In the genomic region with DNA sequence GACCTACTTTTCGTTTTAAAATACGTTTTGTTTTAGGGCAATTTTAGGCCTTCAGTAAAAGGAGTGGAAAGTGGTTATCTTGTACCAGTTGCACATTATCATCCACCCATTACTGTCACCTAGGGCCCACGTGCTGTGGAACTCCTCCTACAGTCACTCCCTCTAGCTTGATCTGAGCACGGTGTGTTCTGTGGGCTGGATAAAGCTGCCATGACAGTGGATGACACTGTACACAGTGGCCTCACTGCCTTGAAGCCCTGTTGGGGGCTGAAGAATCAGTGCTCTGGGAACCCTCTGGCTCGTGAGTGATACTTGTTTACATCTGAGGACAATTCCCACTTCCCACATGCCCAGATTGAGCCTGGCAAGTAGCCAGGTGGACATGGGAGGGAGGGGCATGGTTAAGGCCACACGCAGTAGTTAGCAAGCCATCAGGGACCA, we compare ENCODE assay signal across 7 mouse cellular contexts. TPM values are rescaled to one million over a fixed set of nuclear protein-coding genes. Genes with fewer than 3 reads are reported as not detected.
DNase-seq lines count a peak whose midpoint lies in the region; ATAC-seq and TF ChIP-seq lines count a peak whose summit lies in the region.

No protein-coding gene starts in this region.

- no peak for TF ChIP-seq RAD21 in MEL (IDR thresholded peaks at IDR 0.05; ENCODE audit: low read depth, low read length)

- peaks cover 0 to 18% of the 10 kb centered on the region in 2 experiments; a peak in 3 of 4 replicates for H3K4me1 ChIP-seq in MEL (ENCODE audit: control insufficient read depth in 1 of 2, insufficient read depth in 2 of 2, low read length in 2 of 2)
- H3K4me1 ChIP-seq in heart, embryonic 11.5 days (ENCODE audit: control insufficient read depth, insufficient read depth, low read length): peaks cover 48% of the 10 kb centered on the region
- peaks cover 36% of the 10 kb centered on the region for H3K4me1 ChIP-seq in kidney, embryonic 16.5 days (ENCODE audit: insufficient read depth, low read length)

- peaks cover 44% of the 10 kb centered on the region for H3K79me2 ChIP-seq in MEL (ENCODE audit: control insufficient read depth, insufficient read depth, low read length, poor library complexity)

- H3K4me2 ChIP-seq in heart, embryonic 11.5 days: peak overlapping the region; percentile 79
- peak overlapping the region; percentile 96 for H3K4me2 ChIP-seq in kidney, embryonic 16.5 days (replicated peaks; ENCODE audit: low read depth, low read length)

- H3K9me3 ChIP-seq in MEL (replicated peaks; ENCODE audit: insufficient read depth, low read length): no peaks in the 10 kb centered on the region
- H3K9me3 ChIP-seq in heart, embryonic 11.5 days (replicated peaks; ENCODE audit: control insufficient read depth, low read length): no peaks in the 10 kb centered on the region
- no peaks in the 10 kb centered on the region for H3K9me3 ChIP-seq in kidney, embryonic 16.5 days (ENCODE audit: low read length)

- peaks cover 0 to 8% of the 10 kb centered on the region in 2 experiments; a peak in 3 of 4 replicates for H3K36me3 ChIP-seq in MEL (ENCODE audit: control insufficient read depth in 1 of 2, insufficient read depth in 2 of 2, low read length in 2 of 2)
- peaks cover 8% of the 10 kb centered on the region; the same call in 1 of the 2 replicates for H3K36me3 ChIP-seq in heart, embryonic 11.5 days (ENCODE audit: control insufficient read depth, insufficient read depth, low read length)
- H3K36me3 ChIP-seq in kidney, embryonic 16.5 days (ENCODE audit: insufficient read depth, low read length): peaks cover 10% of the 10 kb centered on the region; the same call in 1 of the 2 replicates

- no peak for TF ChIP-seq POLR2A in MEL (IDR thresholded peaks at IDR 0.05; ENCODE audit: control insufficient read depth in 1 of 2, insufficient read depth in 1 of 2, low read depth in 1 of 2, low read length in 2 of 2, poor library complexity in 1 of 2)

- WGBS in heart, embryonic 11.5 days (ENCODE audit: insufficient replicate concordance): 4% methylated on average over 6 of the region's 6 CpGs
- WGBS in kidney, embryonic 16.5 days: 4% methylated on average over 6 of the region's 6 CpGs

- H3K27ac ChIP-seq in MEL (ENCODE audit: control insufficient read depth, low read depth, low read length): peak overlapping the region; percentile 77
- H3K27ac ChIP-seq in heart, embryonic 11.5 days (ENCODE audit: low read depth, low read length): peak overlapping the region; percentile 94
- peak overlapping the region; percentile 89 for H3K27ac ChIP-seq in kidney, embryonic 16.5 days (ENCODE audit: low read length)

- no peaks in the 10 kb centered on the region for H3K27me3 ChIP-seq in MEL (ENCODE audit: control insufficient read depth in 1 of 2, insufficient read depth in 2 of 2, low read length in 2 of 2)
- no peaks in the 10 kb centered on the region for H3K27me3 ChIP-seq in heart, embryonic 11.5 days (ENCODE audit: control insufficient read depth, insufficient read depth, low read length)
- no peaks in the 10 kb centered on the region for H3K27me3 ChIP-seq in kidney, embryonic 16.5 days (ENCODE audit: insufficient read depth, low read length)

- no peak for TF ChIP-seq CTCF in MEL (IDR thresholded peaks at IDR 0.05 in 2 of 3, conservative IDR thresholded peaks at IDR 0.05 in 1 of 3; ENCODE audit: control insufficient read depth in 1 of 3, insufficient read depth in 1 of 3, low read depth in 2 of 3, low read length in 3 of 3, poor library complexity in 1 of 3, severe bottlenecking in 1 of 3)

- H3K4me3 ChIP-seq in MEL (ENCODE audit: control insufficient read depth in 1 of 2, insufficient read depth in 1 of 2, low read depth in 2 of 2, low read length in 2 of 2): peak overlapping the region; percentile 66 to 71
- H3K4me3 ChIP-seq in heart, embryonic 11.5 days (ENCODE audit: low read depth, low read length): peak overlapping the region; percentile 81
- H3K4me3 ChIP-seq in kidney, embryonic 16.5 days (ENCODE audit: low read length): peak overlapping the region; percentile 88

- H3K9ac ChIP-seq in MEL (ENCODE audit: control insufficient read depth, low read depth, low read length, poor library complexity, severe bottlenecking): peak overlapping the region; percentile 92
- H3K9ac ChIP-seq in heart, embryonic 11.5 days (ENCODE audit: low read depth, low read length): peak overlapping the region; percentile 79
- H3K9ac ChIP-seq in kidney, embryonic 16.5 days (replicated peaks; ENCODE audit: low read length): peak overlapping the region; percentile 91

- peak; percentile 79 for DNase-seq in MEL (ENCODE audit: low read depth, low spot score)
- peak; percentile 73 for DNase-seq in cerebellum, adult 9-10 months
- peak; percentile 59 for DNase-seq in lung, postnatal 36 days
- DNase-seq in spleen, postnatal 36 days (ENCODE audit: low spot score in 2 of 2): peak; percentile 12 to 39

- TF ChIP-seq EP300 in MEL (IDR thresholded peaks at IDR 0.05; ENCODE audit: low read depth in 1 of 2, low read length in 2 of 2): no peak

- ATAC-seq in CD4-positive, CD25-positive, alpha-beta regulatory T cell, adult 4 months: peak; percentile 13
- 0 out of 2 replicates have a peak, but pooled peaks have one; percentile 15 for ATAC-seq in heart, embryonic 11.5 days (replicated peaks; ENCODE audit: insufficient number of reproducible peaks, low FRiP score, low TSS enrichment)
- ATAC-seq in kidney, embryonic 16.5 days (ENCODE audit: low FRiP score, low TSS enrichment): peak; percentile 6; the same call in 1 of the 2 replicates

TF ChIP-seq in MEL, 35 proteins besides CTCF, POLR2A, EP300 and RAD21:
- TF ChIP-seq GATA1 (IDR thresholded peaks at IDR 0.05; ENCODE audit: low read depth, low read length) (peak; percentile 44; the same call in 1 of the 2 replicates), POLR2AphosphoS2 (IDR thresholded peaks at IDR 0.05; ENCODE audit: low read length) (no peak), CHD1 (IDR thresholded peaks at IDR 0.05; ENCODE audit: low read depth, low read length) (no peak), HCFC1 (IDR thresholded peaks at IDR 0.05; ENCODE audit: low read depth, low read length) (no peak), USF2 (IDR thresholded peaks at IDR 0.05; ENCODE audit: borderline replicate concordance in 1 of 2, insufficient read depth in 1 of 2, low read depth in 1 of 2, low read length in 2 of 2) (no peak), SIN3A (IDR thresholded peaks at IDR 0.05; ENCODE audit: low read length) (peak; percentile 72), MXI1 (IDR thresholded peaks at IDR 0.05; ENCODE audit: low read depth, low read length) (peak; percentile 97), MYC (IDR thresholded peaks at IDR 0.05; ENCODE audit: low read depth, low read length) (peak; percentile 90), USF1 (IDR thresholded peaks at IDR 0.05; ENCODE audit: low read depth, low read length) (peak; percentile 76; the same call in 1 of the 2 replicates), MAX (IDR thresholded peaks at IDR 0.05; ENCODE audit: low read length) (peak; percentile 91)

RNA-seq across cellular contexts. Expression of a gene that starts 1.2 kb away (rescaled TPM):
- polyA plus RNA-seq in CD4-positive, CD25-positive, alpha-beta regulatory T cell, adult 4 months (2017; shearing (Covaris generic)): 10 to 100 TPM; 12.5 to 12.6 TPM
- total RNA-seq in MEL (2012; rRNA removed): 108 and 117 TPM in 2 replicates
- 100 to 1,000 TPM in 1 of 2 experiments, not detected in 1; 180 TPM for polyA plus RNA-seq in MEL (2012; ENCODE audit: insufficient read depth in 1 of 2, insufficient read length in 2 of 2, low read depth in 1 of 2, low replicate concordance in 2 of 2, missing spikeins in 1 of 2)
- 138 and 139 TPM in 2 replicates for polyA plus RNA-seq in heart, embryonic 11.5 days (2014; fragmentation: Nextera tagmentation; extraction: Ambion mirVana)
- polyA plus RNA-seq in kidney, embryonic 16.5 days (2015; fragmentation: Nextera tagmentation; extraction: Ambion mirVana): 148 and 161 TPM in 2 replicates

RNA-seq across cellular contexts. Expression of a gene that starts 52.9 kb away (rescaled TPM):
- polyA plus RNA-seq in CD4-positive, CD25-positive, alpha-beta regulatory T cell, adult 4 months (2017; shearing (Covaris generic)): 10 to 100 TPM; 36.2 to 64.2 TPM
- total RNA-seq in MEL (2012; rRNA removed): 71.1 and 71.3 TPM in 2 replicates
- polyA plus RNA-seq in MEL (2012; ENCODE audit: insufficient read depth in 1 of 2, insufficient read length in 2 of 2, low read depth in 1 of 2, low replicate concordance in 2 of 2, missing spikeins in 1 of 2): 10 to 100 TPM in 1 of 2 experiments, not detected in 1; 79.0 TPM
- 33.4 and 40.9 TPM in 2 replicates for polyA plus RNA-seq in heart, embryonic 11.5 days (2014; fragmentation: Nextera tagmentation; extraction: Ambion mirVana)
- 62.0 and 62.8 TPM in 2 replicates for polyA plus RNA-seq in kidney, embryonic 16.5 days (2015; fragmentation: Nextera tagmentation; extraction: Ambion mirVana)

Comparison
In these comparisons a context has a peak if more than half of its experiments do, and no peak if none do; other contexts are left out.
1. Peak in every context shown above with its lines: DNase-seq, ATAC-seq, H3K4me3 ChIP-seq and H3K27ac ChIP-seq.
2. DNase-seq: peak in every context shown above with its lines; median percentile 79 in MEL; 73 in cerebellum, adult 9-10 months; 59 in lung, postnatal 36 days; 26 in spleen, postnatal 36 days.
3. RNA of a gene that starts 1.2 kb away (polyA plus RNA-seq): 180 TPM in MEL, 148 to 161 TPM in kidney, embryonic 16.5 days and 138 to 139 TPM in heart, embryonic 11.5 days; 12.5 to 12.6 TPM in CD4-positive, CD25-positive, alpha-beta regulatory T cell, adult 4 months; every median in the first group is over 4 times any median in the second.